Mouse (Mus musculus) layer of hippocampus, adult 8-10 months (tissue): Measurements from ENCODE around the gene Fign. TPM values are rescaled to one million over a fixed set of nuclear protein-coding genes. Genes with fewer than 3 reads are reported as not detected.
A peak's percentile ranks its signal among the peaks of the same experiment; 100 is the strongest.

Source experiments
- DNase-seq, 2 experiments: peaks; one replicate each; pipeline ENCODE4 v3.0.0; 2022; ENCODE audit warnings: low spot score in 2 of 2
- total RNA-seq, 4 experiments: library from RNA; stranded (reverse); gene quantifications; 2 replicates each; pipeline ENCODE4 v1.2.4; 2022

The Fign gene
- total RNA-seq, 4 experiments from 2014 or later: 1.3 to 2.0 (median 1.8) TPM

- no peak for DNase-seq
Measured at GRCm38 (mm10) chr2:64059477-64059876, 38.4 kb downstream of the Fign start.

GRCm38 (mm10) chr2:64048142-64048541 lies 49.7 kb downstream of the Fign start:
- no peak for DNase-seq

GRCm38 (mm10) chr2:64043099-64043498 lies 54.7 kb downstream of the Fign start:
- peak; percentile 14 to 33 for DNase-seq

GRCm38 (mm10) chr2:64035393-64035792 lies 62.4 kb downstream of the Fign start:
- DNase-seq: no peak

- DNase-seq: no peak
Measured at GRCm38 (mm10) chr2:64033871-64034270, 64.0 kb downstream of the Fign start.

GRCm38 (mm10) chr2:64025961-64026360 lies 71.9 kb downstream of the Fign start:
- no peak for DNase-seq

- no peak for DNase-seq
Measured at GRCm38 (mm10) chr2:63994304-63995023, 103.4 kb downstream of the Fign start.

- DNase-seq: no peak
Measured at GRCm38 (mm10) chr2:63985426-63985825, 112.4 kb downstream of the Fign start.

GRCm38 (mm10) chr2:63982351-63982751 lies 115.5 kb downstream of the Fign start:
- DNase-seq: no peak

- no peak for DNase-seq
Measured at GRCm38 (mm10) chr2:63981449-63981848, 116.4 kb downstream of the Fign start.

GRCm38 (mm10) chr2:63969633-63970032 lies 128.2 kb downstream of the Fign start:
- no peak for DNase-seq

GRCm38 (mm10) chr2:63931041-63931440 lies 166.8 kb downstream of the Fign start:
- no peak for DNase-seq

- no peak for DNase-seq
Measured at GRCm38 (mm10) chr2:63926481-63927097, 171.2 kb downstream of the Fign start.

- no peak for DNase-seq
Measured at GRCm38 (mm10) chr2:63925721-63926235, 172.1 kb downstream of the Fign start.
